Comparison of ENCODE assay signal across 1 mouse cellular context in the genomic region with DNA sequence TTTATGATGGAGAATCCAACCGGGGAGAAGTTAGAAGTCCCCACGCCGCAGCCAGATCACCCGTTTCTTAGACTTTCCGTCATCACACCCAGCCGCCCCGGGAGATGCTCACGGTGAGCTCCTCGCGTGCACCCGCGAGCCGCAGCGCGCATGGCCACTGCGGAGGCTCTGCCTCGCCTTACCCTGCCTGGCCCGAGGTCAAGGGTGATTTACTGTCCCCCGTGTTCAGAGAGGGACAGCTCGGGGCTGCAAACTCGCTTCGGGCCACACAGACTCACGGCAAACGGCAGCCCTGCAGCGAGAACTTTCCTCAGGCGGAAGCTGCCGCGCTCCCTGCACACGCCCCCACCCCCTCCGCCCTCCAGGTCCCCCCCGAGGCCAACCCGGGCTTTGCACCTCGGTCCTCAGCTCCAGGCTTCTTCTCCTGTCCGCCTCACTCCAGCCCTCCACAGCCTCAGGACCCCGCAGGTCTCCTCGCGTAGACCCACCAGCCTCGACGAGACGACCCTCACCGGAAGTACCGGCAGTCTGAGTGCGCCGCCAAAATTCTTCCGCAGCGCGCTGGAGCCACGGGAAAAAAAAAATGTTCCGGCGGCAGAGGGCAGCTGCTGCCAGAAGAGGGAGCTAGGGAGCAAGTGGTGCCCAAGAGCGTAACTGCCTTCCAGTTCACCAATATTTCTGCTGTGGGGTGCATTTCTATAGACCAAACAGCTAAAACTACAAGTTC.
TF ChIP-seq lines count a peak whose summit lies in the region.

Gene Gtf2h2, minus strand, starts transcription at position 519 of the 727 bp plus-strand sequence.

TF ChIP-seq in CH12.LX, 34 proteins besides CTCF, POLR2A, EP300 and RAD21 (continued from another document):
- TF ChIP-seq USF1 (IDR thresholded peaks at IDR 0.05; ENCODE audit: low read depth, low read length): no peak; the same call in 1 of the 2 replicates
- peak; percentile 88 for TF ChIP-seq SIN3A (IDR thresholded peaks at IDR 0.05; ENCODE audit: low read length)
- peak; percentile 78 for TF ChIP-seq ELF1 (IDR thresholded peaks at IDR 0.05; ENCODE audit: low read depth, low read length)
- TF ChIP-seq IRF4 (IDR thresholded peaks at IDR 0.05; ENCODE audit: low read depth, low read length): peak; percentile 74
- peak; percentile 79 for TF ChIP-seq MEF2A (IDR thresholded peaks at IDR 0.05; ENCODE audit: borderline replicate concordance, low read depth, low read length)
- no peak for TF ChIP-seq UBTF (IDR thresholded peaks at IDR 0.05; ENCODE audit: low read depth, low read length)
- TF ChIP-seq TBP (conservative IDR thresholded peaks at IDR 0.05; ENCODE audit: low read depth, low read length): no peak
- TF ChIP-seq MXI1 (IDR thresholded peaks at IDR 0.05; ENCODE audit: low read depth, low read length): peak; percentile 59; the same call in 1 of the 2 replicates
- TF ChIP-seq SMC3 (IDR thresholded peaks at IDR 0.05; ENCODE audit: low read depth, low read length): peak; percentile 92
- peak; percentile 88 for TF ChIP-seq MAZ (IDR thresholded peaks at IDR 0.05; ENCODE audit: low read depth, low read length)
- TF ChIP-seq BHLHE40 (IDR thresholded peaks at IDR 0.05; ENCODE audit: low read depth, low read length): peak; percentile 31; the same call in 1 of the 2 replicates
- TF ChIP-seq ZMIZ1 (IDR thresholded peaks at IDR 0.05; ENCODE audit: low read depth, low read length): no peak; the same call in 1 of the 2 replicates
- peak; percentile 88 for TF ChIP-seq HCFC1 (IDR thresholded peaks at IDR 0.05; ENCODE audit: low read depth, low read length)
- TF ChIP-seq NELFE (IDR thresholded peaks at IDR 0.05; ENCODE audit: low read depth, low read length): peak; percentile 78
- TF ChIP-seq CHD2 (IDR thresholded peaks at IDR 0.05; ENCODE audit: low read length): peak; percentile 59; the same call in 1 of the 2 replicates
- peak; percentile 87 for TF ChIP-seq ZNF384 (IDR thresholded peaks at IDR 0.05; ENCODE audit: low read depth, low read length)
- no peak; the same call in 1 of the 2 replicates for TF ChIP-seq GABPA (IDR thresholded peaks at IDR 0.05; ENCODE audit: insufficient replicate concordance, low read depth, low read length)
- peak; percentile 78; the same call in 1 of the 2 replicates for TF ChIP-seq KAT2A (IDR thresholded peaks at IDR 0.05; ENCODE audit: insufficient replicate concordance, low read length)
- 0 out of 2 replicates have a peak, but pooled peaks have one; percentile 29 for TF ChIP-seq ETS1 (conservative IDR thresholded peaks at IDR 0.05; ENCODE audit: low read depth, low read length)
- peak; percentile 55; the same call in 1 of the 2 replicates for TF ChIP-seq NRF1 (IDR thresholded peaks at IDR 0.05; ENCODE audit: low read depth, low read length)
- peak; percentile 39; the same call in 1 of the 2 replicates for TF ChIP-seq ZC3H11A (IDR thresholded peaks at IDR 0.05; ENCODE audit: low read depth, low read length)
- peak; percentile 0; the same call in 1 of the 2 replicates for TF ChIP-seq MYC (IDR thresholded peaks at IDR 0.05; ENCODE audit: low read depth, low read length)
